Mouse (Mus musculus) kidney, embryonic 14.5 days (tissue): ENCODE results near the gene Ildr2. TPM values are rescaled to one million over a fixed set of nuclear protein-coding genes. Genes with fewer than 3 reads are reported as not detected.
A peak's percentile ranks its signal among the peaks of the same experiment; 100 is the strongest.

Source experiments
- ATAC-seq: fragments of 200-750 bp; cut with Nextera tagmentation; 2 replicates; pipeline ENCODE4 v1.8.0; 2017; ENCODE audit warnings: moderate number of reproducible peaks, mild to moderate bottlenecking, moderate TSS enrichment, moderate library complexity; ENCODE audit not compliant: low FRiP score, low TSS enrichment
- H3K27ac ChIP-seq: fragments of 300-500 bp; sonication (generic); 2 replicates; pipeline ENCODE4 v1.5.1; 2014; ENCODE audit warnings: low read depth, mild to moderate bottlenecking, low read length, moderate library complexity, mixed read lengths
- H3K27me3 ChIP-seq: fragments of 300-500 bp; sonication (generic); 2 replicates; pipeline ENCODE4 v1.6.1; 2014; ENCODE audit warnings: mild to moderate bottlenecking, low read length; ENCODE audit not compliant: control insufficient read depth, insufficient read depth
- H3K36me3 ChIP-seq: fragments of 300-500 bp; sonication (generic); 2 replicates; pipeline ENCODE4 v1.6.1; 2014; ENCODE audit warnings: low read length, mixed read lengths; ENCODE audit not compliant: control insufficient read depth, insufficient read depth
- H3K4me1 ChIP-seq: fragments of 300-500 bp; sonication (generic); 2 replicates; pipeline ENCODE4 v1.6.1; 2014; ENCODE audit warnings: low read length, mixed read lengths; ENCODE audit not compliant: control insufficient read depth, insufficient read depth
- H3K4me2 ChIP-seq: fragments of 300-500 bp; sonication (generic); replicated peaks from 2 replicates; pipeline ENCODE4 v1.6.1; 2014; ENCODE audit warnings: low read depth, mild to moderate bottlenecking, low read length
- H3K4me3 ChIP-seq: fragments of 300-500 bp; sonication (generic); 2 replicates; pipeline ENCODE4 v1.5.1; 2014; ENCODE audit warnings: mild to moderate bottlenecking, low read length
- H3K9ac ChIP-seq: fragments of 300-500 bp; sonication (generic); 2 replicates; pipeline ENCODE4 v1.6.1; 2014; ENCODE audit warnings: low read depth, mild to moderate bottlenecking, low read length, moderate library complexity
- H3K9me3 ChIP-seq: fragments of 300-500 bp; sonication (generic); 2 replicates; pipeline ENCODE4 v1.6.1; 2016; ENCODE audit warnings: low read length; ENCODE audit not compliant: control insufficient read depth
- WGBS: fragments of 180-500 bp; shearing (Covaris S2); extraction: QIAGEN DNeasy Blood & Tissue Kit; methylation state at CpG from one replicate; pipeline ENCODE4 v1.1.7; 2014; 5-methylcytosine and 5-hydroxymethylcytosine counted together
- polyA plus RNA-seq: library from polyadenylated mRNA; unstranded; fragments of >200 nt; fragmentation: Nextera tagmentation; extraction: Ambion mirVana; gene quantifications from 2 replicates; pipeline ENCODE4 v1.2.1, GENCODE M21; 2014

Ildr2 gene
- polyA plus RNA-seq, 1 experiment from 2014 or later = 1.3 TPM

DNA sequence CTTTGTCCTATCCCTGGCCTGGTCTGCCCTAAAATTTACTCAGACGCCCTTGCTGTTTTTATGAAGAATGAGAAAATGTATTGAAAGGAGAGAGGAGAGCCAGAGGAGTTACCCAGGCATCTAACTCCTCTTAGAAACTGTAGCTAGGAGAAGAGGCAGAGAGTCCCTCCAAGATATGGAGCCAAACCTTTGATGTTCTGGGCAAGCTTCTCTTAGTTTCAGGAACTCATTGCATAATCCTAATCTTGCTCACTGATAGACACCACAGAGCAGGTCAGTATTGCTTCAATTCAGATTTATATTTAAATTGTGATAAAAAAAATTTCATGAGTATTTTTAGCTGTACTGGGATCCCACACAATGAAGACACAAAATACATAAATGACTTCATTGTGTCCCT lies 27.3 kb downstream of the Ildr2 start:
- H3K4me2 ChIP-seq = no peak overlapping the region
- no peak overlapping the region for H3K4me3 ChIP-seq
- H3K9ac ChIP-seq = no peak overlapping the region
- ATAC-seq = no peak
- H3K36me3 ChIP-seq = no peaks in the 10 kb centered on the region
- H3K4me1 ChIP-seq = peaks cover 16% of the 10 kb centered on the region
- 43% methylated on average over 1 of the region's 1 CpGs for WGBS
- no peak overlapping the region for H3K27ac ChIP-seq
- no peaks in the 10 kb centered on the region for H3K9me3 ChIP-seq
- H3K27me3 ChIP-seq = no peaks in the 10 kb centered on the region

DNA sequence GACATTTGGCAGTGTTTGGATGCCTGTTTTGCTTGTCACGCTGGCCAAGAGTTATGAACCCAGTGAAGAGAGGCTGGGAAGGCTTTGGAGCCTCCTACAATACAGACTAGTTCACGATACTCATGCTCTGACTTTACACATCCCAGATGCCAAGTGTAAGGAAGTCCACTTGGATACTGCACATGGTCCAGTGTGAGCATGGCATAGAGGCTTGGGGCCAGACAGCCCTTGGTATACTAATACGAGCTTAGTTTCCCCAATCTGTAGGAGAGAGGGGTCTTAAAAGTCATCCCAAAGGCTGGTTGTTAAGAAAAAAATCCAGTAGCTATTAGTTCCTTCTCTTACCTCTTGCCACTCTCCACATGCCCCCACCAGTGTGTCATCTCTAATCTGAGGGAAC lies 27.9 kb downstream of the Ildr2 start:
- no peak for ATAC-seq
- Histone ChIP-seq H3K4me1 (peaks cover 16% of the 10 kb centered on the region), H3K4me2 (no peak overlapping the region), H3K9ac (no peak overlapping the region), H3K36me3 (no peaks in the 10 kb centered on the region), H3K4me3 (no peak overlapping the region), H3K27me3 (no peaks in the 10 kb centered on the region), H3K9me3 (no peaks in the 10 kb centered on the region), H3K27ac (no peak overlapping the region)
- WGBS = 41% methylated on average over 3 of the region's 3 CpGs

DNA sequence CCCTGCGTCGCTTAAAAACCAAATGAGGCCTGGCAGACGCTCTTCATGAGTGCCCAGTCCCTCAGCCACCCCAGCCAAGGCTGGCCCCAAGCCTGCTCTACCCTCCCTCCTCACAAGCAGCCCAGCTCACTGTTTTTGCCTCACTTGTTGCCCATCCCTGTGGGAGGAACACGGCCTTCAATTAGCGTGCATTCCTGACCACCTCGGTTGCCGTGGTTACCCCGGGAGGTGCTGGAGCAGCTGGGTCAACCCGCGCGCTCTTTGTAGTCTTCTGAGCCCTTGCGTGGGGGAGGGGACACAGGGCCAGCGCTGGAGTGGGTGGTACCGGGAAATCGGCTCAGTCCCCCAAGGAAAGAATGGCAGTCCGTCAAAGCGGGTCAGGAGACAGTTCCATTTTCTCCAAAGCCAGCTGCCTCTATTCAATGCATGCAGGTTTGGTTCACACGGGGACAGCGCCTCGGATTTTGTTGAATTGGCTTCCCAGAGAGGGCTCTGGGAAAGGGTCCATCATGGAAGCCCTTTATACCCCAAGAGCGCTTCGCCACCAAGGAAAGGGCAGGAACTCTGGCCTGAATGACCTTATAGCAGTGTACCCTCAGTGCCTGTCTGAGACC lies 28.8 kb downstream of the Ildr2 start:
- H3K36me3 ChIP-seq = no peaks in the 10 kb centered on the region
- 5% methylated on average over 22 of the region's 22 CpGs for WGBS
- no peaks in the 10 kb centered on the region for H3K9me3 ChIP-seq
- H3K4me3 ChIP-seq = peak overlapping the region; percentile 21
- no peaks in the 10 kb centered on the region for H3K27me3 ChIP-seq
- ATAC-seq = peak; percentile 96
- peak overlapping the region; percentile 42 for H3K4me2 ChIP-seq
- H3K9ac ChIP-seq = no peak overlapping the region
- no peak overlapping the region for H3K27ac ChIP-seq
- peaks cover 16% of the 10 kb centered on the region for H3K4me1 ChIP-seq

DNA sequence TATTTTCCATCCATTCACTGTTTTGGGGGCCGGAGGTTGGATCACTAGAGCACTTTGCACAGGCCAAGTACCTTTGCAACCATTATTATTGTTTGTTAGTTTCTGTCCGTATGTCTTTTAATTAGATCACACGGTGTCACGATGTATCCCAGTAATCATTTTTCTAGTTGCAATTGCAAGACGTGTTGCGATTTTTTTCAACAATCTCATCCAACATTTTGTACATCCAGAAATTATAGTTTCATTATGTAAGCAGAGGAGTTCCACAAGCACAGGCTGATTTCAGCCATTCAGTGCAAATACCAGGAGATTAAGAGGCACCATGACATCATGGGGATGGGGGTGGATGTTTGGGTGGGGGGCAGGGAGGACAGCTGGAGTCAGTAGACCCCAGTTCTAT lies 29.5 kb downstream of the Ildr2 start:
- no peak for ATAC-seq
- H3K36me3 ChIP-seq = no peaks in the 10 kb centered on the region
- H3K4me1 ChIP-seq = peaks cover 16% of the 10 kb centered on the region

DNA sequence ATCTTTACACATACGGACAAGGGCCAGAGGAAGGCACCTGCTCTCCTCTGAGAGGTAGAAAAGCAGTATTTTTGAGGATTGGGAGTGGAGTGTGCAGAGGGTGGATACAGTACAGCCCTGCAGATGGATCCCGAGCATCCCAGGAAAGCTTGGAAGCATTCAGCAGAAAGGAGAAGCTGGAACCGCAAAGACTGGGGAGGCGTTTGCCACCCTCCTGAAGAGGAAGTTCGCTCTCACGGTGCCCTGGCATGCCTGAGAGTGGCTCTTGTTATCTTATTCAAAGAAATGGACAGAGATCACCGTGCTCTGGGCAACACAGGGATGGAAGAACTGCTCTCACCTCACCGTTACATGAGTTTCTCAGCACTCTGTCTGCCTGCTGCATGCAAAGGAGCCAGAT lies 30.5 kb downstream of the Ildr2 start:
- Histone ChIP-seq H3K4me1 (peaks cover 16% of the 10 kb centered on the region), H3K9me3 (no peaks in the 10 kb centered on the region), H3K27me3 (no peaks in the 10 kb centered on the region), H3K4me3 (no peak overlapping the region), H3K9ac (no peak overlapping the region), H3K36me3 (no peaks in the 10 kb centered on the region), H3K27ac (no peak overlapping the region), H3K4me2 (no peak overlapping the region)
- no peak for ATAC-seq
- 75% methylated on average over 8 of the region's 8 CpGs for WGBS

More for the DNA sequence above, 29.5 kb downstream of the Ildr2 start:
- Histone ChIP-seq H3K4me3 (no peak overlapping the region), H3K27ac (no peak overlapping the region), H3K9me3 (no peaks in the 10 kb centered on the region), H3K9ac (no peak overlapping the region), H3K4me2 (no peak overlapping the region), H3K27me3 (no peaks in the 10 kb centered on the region)
- 92% methylated on average over 6 of the region's 6 CpGs for WGBS

DNA sequence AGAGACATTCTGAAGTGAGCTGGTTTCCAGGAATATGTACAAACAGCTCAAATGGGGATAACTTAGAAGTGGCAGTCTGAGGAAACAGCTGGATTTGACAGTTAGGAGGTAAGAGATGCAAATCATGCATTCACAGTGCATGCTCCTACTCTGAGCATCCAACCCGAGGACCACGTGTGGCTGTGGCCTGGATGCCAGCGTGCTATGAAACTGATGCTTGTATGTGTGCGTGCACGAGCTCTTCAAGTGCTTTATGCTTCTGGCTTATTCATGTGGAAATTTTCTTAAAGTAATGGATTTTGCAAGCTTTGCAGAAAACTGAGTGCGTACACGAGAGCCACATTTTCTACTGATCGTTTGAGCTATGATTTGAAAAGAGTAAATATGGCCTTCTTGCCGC lies 32.3 kb downstream of the Ildr2 start:
- H3K27ac ChIP-seq = no peak overlapping the region
- no peak overlapping the region for H3K9ac ChIP-seq
- no peak overlapping the region for H3K4me2 ChIP-seq
- no peak for ATAC-seq
- H3K4me1 ChIP-seq = peaks cover 12% of the 10 kb centered on the region
- H3K36me3 ChIP-seq = no peaks in the 10 kb centered on the region
- H3K9me3 ChIP-seq = no peaks in the 10 kb centered on the region
- no peak overlapping the region for H3K4me3 ChIP-seq
- WGBS = 87% methylated on average over 9 of the region's 9 CpGs
- no peaks in the 10 kb centered on the region for H3K27me3 ChIP-seq

DNA sequence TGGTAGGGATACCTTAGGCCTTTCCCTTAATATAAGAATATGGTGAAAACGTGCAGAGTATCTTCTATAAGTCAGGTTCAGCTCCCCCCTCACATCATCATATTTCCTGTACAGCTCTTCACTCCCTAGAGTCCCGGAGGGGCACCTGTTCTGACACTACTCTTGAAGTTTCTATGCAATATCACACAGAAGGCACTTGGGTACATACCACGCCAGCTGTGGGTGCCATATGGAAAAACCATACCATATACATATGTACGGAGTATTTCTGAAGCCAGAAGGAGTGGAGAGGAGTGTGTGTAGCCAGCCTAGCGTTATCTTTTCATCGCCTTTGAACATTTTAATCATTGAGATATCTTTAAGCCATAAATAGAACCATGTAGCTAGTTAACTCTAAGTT lies 36.6 kb downstream of the Ildr2 start:
- Histone ChIP-seq H3K36me3 (no peaks in the 10 kb centered on the region), H3K9ac (no peak overlapping the region), H3K27ac (no peak overlapping the region), H3K9me3 (no peaks in the 10 kb centered on the region), H3K4me2 (no peak overlapping the region), H3K4me1 (no peaks in the 10 kb centered on the region), H3K27me3 (no peaks in the 10 kb centered on the region), H3K4me3 (no peak overlapping the region)
- 92% methylated on average over 6 of the region's 6 CpGs for WGBS
- no peak for ATAC-seq

DNA sequence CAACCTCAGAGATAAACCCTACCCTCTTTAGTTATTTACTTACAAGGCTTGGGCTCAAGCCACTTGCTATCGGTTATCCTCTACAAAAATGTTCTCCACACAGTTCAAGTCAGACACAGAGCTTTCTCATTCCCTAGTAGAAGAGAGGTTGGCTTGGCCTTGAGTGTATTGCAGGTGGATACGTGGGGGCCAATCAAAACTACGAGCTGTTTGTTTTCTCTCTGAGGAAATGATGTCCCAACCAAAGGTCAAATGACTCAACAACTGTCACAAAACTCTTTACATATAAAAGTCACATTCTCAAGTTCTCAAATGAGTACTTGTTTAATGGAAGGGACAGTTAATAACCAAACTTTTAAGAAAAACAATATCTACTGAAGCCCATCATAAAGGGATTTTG lies 39.1 kb downstream of the Ildr2 start:
- Histone ChIP-seq H3K4me1 (no peaks in the 10 kb centered on the region), H3K9ac (no peak overlapping the region), H3K36me3 (no peaks in the 10 kb centered on the region), H3K9me3 (no peaks in the 10 kb centered on the region), H3K4me2 (no peak overlapping the region), H3K4me3 (no peak overlapping the region), H3K27ac (no peak overlapping the region), H3K27me3 (no peaks in the 10 kb centered on the region)
- no peak for ATAC-seq
- WGBS = 74% methylated on average over 3 of the region's 3 CpGs

DNA sequence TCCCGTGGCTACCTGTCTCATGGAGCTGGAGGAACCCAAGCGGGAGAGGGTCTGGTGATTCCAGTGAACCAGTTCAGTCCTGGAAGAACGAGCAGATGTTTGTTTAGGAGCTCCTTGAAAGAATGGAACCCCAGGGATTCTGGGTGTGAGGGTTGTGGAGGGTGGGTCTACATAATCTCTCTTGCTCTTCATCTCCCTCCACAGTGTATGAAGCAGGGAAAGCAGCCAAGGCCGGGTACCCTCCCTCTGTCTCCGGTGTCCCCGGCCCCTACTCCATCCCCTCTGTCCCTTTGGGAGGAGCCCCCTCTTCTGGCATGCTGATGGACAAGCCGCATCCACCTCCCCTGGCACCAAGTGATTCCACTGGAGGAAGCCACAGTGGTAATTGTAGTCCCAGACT lies 41.6 kb downstream of the Ildr2 start:
- no peak overlapping the region for H3K4me2 ChIP-seq
- no peaks in the 10 kb centered on the region for H3K36me3 ChIP-seq
- WGBS = 76% methylated on average over 7 of the region's 7 CpGs
- no peaks in the 10 kb centered on the region for H3K9me3 ChIP-seq
- H3K4me3 ChIP-seq = no peak overlapping the region
- no peak for ATAC-seq
- H3K27ac ChIP-seq = no peak overlapping the region
- H3K9ac ChIP-seq = no peak overlapping the region
- H3K27me3 ChIP-seq = no peaks in the 10 kb centered on the region; the same call in 1 of the 2 replicates
- H3K4me1 ChIP-seq = no peaks in the 10 kb centered on the region
